Mouse (Mus musculus) heart, embryonic 12.5 days (tissue): Measurements from ENCODE around the gene Atp5b. TPM values are rescaled to one million over a fixed set of nuclear protein-coding genes. Genes with fewer than 3 reads are reported as not detected.
A peak's percentile ranks its signal among the peaks of the same experiment; 100 is the strongest.

ENCODE experiments used
- ATAC-seq: fragments of 200-750 bp; cut with Nextera tagmentation; 2 replicates; pipeline ENCODE4 v1.8.0; 2017; ENCODE audit warnings: moderate TSS enrichment, moderate library complexity; ENCODE audit not compliant: insufficient number of reproducible peaks, low FRiP score
- H3K27ac ChIP-seq: fragments of 300-500 bp; sonication (generic); 2 replicates; pipeline ENCODE4 v1.5.1; 2016; ENCODE audit warnings: mild to moderate bottlenecking, moderate library complexity; ENCODE audit not compliant: poor library complexity, severe bottlenecking
- H3K27me3 ChIP-seq: fragments of 300-500 bp; sonication (generic); replicated peaks from 2 replicates; pipeline ENCODE4 v1.6.1; 2016; ENCODE audit warnings: mild to moderate bottlenecking, moderate library complexity
- H3K36me3 ChIP-seq: fragments of 300-500 bp; sonication (generic); 2 replicates; pipeline ENCODE4 v1.6.1; 2016; ENCODE audit warnings: mild to moderate bottlenecking, moderate library complexity
- H3K4me1 ChIP-seq: fragments of 300-500 bp; sonication (generic); replicated peaks from 2 replicates; pipeline ENCODE4 v1.6.1; 2016; ENCODE audit warnings: mild to moderate bottlenecking
- H3K4me2 ChIP-seq: fragments of 300-500 bp; sonication (generic); 2 replicates; pipeline ENCODE4 v1.6.1; 2016; ENCODE audit warnings: mild to moderate bottlenecking, moderate library complexity
- H3K4me3 ChIP-seq: fragments of 300-500 bp; sonication (generic); 2 replicates; pipeline ENCODE4 v1.5.1; 2016; ENCODE audit warnings: mild to moderate bottlenecking
- H3K9ac ChIP-seq: fragments of 300-500 bp; sonication (generic); 2 replicates; pipeline ENCODE4 v1.6.1; 2016; ENCODE audit warnings: mild to moderate bottlenecking, moderate library complexity
- H3K9me3 ChIP-seq: fragments of 300-500 bp; sonication (generic); replicated peaks from 2 replicates; pipeline ENCODE4 v1.6.1; 2016; ENCODE audit warnings: mild to moderate bottlenecking, moderate library complexity
- WGBS: fragments of 180-500 bp; shearing (Covaris S2); methylation state at CpG from one replicate; pipeline ENCODE4 v1.1.7; 2016; 5-methylcytosine and 5-hydroxymethylcytosine counted together
- polyA plus RNA-seq: library from polyadenylated mRNA; unstranded; fragments of >200 nt; fragmentation: Nextera tagmentation; extraction: Ambion mirVana; gene quantifications from 2 replicates; pipeline ENCODE4 v1.2.1, GENCODE M21; 2016

Gene Atp5b
- polyA plus RNA-seq, 1 experiment from 2014 or later, result 4,835 TPM

DNA sequence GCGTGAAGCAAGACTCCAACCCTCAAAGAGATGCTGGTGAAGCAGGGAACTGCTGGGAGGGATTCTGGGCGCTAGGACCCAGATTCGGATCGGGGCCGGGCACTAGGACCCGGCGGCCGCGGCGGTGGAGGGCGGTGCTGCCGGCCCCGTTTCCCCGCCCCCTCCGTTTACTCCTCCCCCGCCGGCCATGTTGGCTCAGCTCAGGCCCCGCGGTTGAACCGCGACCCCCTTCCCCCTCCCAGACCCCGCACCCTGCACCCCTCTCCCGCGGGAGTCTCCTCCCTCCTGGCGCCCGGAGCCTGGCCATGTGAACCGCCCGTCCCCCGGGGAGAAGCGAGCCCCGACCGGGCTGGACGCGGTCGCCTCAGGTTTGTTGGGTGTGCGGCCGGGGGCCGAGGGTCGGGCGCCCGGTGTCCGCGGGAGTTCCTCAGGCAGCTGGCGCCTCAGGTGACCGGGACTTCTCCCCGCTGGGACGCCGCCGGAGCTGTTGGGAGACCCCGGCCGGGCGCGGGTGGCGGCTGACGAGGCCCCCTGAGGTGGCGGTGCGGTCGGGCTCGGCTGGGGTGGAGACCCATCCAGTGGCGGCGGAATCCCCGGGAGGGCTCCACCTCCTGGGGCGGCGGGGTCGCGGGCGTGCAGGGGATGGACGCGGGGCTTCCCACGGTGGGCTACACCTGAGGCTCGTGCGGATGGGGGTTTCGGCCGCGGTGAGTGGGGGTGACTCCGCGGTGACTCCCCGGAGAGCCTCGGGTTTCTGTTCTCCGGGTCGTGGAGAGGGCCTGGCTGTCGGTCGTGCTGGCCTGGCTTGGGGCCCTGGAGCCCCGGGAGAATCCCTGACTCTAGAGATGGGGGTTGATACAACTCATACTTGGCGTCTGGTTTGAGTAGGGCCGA is 13.9 kb downstream of the Atp5b start:
- Histone ChIP-seq H3K9ac (peak overlapping the region; percentile 84), H3K9me3 (no peaks in the 10 kb centered on the region), H3K4me2 (peak overlapping the region; percentile 83), H3K36me3 (peaks cover 4% of the 10 kb centered on the region; the same call in 1 of the 2 replicates), H3K27me3 (no peaks in the 10 kb centered on the region), H3K4me1 (peaks cover 45% of the 10 kb centered on the region), H3K27ac (peak overlapping the region; percentile 54), H3K4me3 (peak overlapping the region; percentile 78)
- under 1% methylated on average over 84 of the region's 86 CpGs for WGBS
- ATAC-seq, result peak; percentile 76

DNA sequence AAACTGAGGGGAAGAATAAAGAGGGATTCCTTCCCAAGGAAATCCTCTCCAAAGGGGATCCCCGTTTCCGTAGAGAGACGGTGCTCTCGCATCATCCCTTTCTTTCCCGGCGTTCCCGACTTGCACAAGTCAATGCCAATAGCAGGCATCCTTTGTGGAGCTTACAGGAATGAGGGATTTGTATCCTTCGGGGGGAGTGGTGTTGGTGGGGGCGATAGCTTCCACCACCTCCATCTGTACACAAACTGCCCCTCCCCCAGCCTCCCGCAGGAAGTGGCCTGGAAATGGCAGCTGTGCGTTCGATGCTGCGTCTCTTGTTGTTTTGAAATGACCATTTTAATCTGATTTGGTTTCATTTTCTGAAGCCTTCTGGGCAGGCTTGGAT is 14.5 kb downstream of the Atp5b start:
- H3K4me1 ChIP-seq, result peaks cover 41% of the 10 kb centered on the region
- peaks cover 4% of the 10 kb centered on the region; the same call in 1 of the 2 replicates for H3K36me3 ChIP-seq
- WGBS, result under 1% methylated on average over 13 of the region's 13 CpGs
- H3K27ac ChIP-seq, result peak overlapping the region; percentile 54
- no peaks in the 10 kb centered on the region for H3K27me3 ChIP-seq
- H3K9ac ChIP-seq, result peak overlapping the region; percentile 84
- no peak for ATAC-seq
- no peaks in the 10 kb centered on the region for H3K9me3 ChIP-seq
- peak overlapping the region; percentile 83 for H3K4me2 ChIP-seq
- peak overlapping the region; percentile 78 for H3K4me3 ChIP-seq

DNA sequence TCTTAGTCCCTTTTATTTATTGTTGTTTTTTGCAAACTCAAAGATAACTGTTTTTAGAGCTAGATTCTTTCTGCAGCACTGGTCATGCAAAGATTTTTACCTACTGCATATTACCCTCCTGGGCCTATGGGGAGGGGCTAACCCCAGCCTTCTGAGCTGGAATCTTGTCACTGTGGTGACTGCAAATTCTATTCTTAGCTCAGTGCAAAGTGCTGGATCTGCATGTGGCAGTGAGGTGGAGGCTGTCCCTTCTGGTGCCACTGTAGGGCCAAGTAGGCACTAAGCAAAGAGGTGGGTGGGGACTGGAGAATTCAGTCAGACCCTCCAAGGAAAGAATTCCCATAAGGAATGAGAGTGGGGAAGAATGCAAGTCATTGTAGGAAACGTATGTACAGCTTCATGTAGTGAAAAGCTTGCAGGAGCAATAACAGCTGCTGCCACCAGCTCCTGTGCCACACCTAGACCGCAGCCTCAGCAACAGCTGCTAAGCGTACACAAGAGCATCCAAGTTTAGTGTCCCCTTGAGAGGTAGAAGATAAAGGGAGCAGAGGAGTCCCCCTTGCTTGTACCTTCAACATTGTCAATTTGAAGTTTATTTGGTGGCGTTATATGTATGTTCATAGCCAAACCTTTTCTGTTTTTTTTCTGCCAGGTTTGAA is 27.2 kb downstream of the Atp5b start:
- 69% methylated on average over 4 of the region's 4 CpGs for WGBS
- no peaks in the 10 kb centered on the region for H3K27me3 ChIP-seq
- H3K36me3 ChIP-seq, result peaks cover 54% of the 10 kb centered on the region
- ATAC-seq, result peak; percentile 48; the same call in 1 of the 2 replicates
- H3K4me2 ChIP-seq, result peak overlapping the region; percentile 6; the same call in 1 of the 2 replicates
- H3K4me1 ChIP-seq, result peaks cover 10% of the 10 kb centered on the region
- H3K9ac ChIP-seq, result no peak overlapping the region
- no peaks in the 10 kb centered on the region for H3K9me3 ChIP-seq
- H3K4me3 ChIP-seq, result no peak overlapping the region
- peak overlapping the region; percentile 64; the same call in 1 of the 2 replicates for H3K27ac ChIP-seq

DNA sequence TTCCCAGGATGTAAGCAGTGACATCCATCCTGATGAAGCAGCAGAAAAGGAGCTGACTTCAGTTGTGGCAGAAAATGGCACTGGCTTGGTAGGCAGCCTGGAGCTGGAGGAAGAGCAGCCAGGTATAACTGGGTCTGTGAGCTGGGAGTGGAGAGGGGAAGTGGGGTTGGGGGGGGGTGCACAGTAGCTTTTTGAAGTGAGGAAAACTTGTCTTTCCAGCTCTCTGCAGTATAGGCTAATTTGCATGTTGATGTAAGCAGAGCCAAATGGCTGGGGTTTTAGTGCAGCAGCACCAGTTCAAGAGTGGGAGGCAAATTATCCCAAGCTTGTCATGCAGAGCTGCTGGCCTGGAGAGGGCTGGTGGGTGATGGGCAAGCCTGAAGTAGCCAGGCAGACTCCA is 28.2 kb downstream of the Atp5b start:
- Histone ChIP-seq H3K4me2 (no peak overlapping the region), H3K27ac (no peak overlapping the region)

DNA sequence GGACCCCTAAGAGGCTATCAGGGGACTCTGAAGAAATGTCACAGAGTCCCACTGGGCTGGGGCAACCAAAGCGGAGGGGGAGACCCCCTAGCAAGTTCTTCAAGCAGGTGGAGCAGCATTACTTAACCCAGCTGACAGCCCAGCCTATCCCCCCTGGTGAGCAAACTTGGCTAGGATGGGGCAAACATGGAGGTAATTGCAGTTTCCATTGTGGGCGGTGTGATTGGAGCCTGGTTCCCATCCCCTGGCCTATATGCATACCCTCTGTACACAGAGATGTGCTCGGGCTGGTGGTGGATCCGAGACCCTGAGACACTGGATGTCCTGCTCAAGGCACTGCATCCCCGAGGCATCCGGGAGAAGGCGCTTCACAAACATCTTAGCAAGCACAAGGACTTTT is 40.8 kb downstream of the Atp5b start:
- WGBS, result 89% methylated on average over 7 of the region's 7 CpGs
- no peak overlapping the region for H3K9ac ChIP-seq
- no peaks in the 10 kb centered on the region for H3K9me3 ChIP-seq
- peaks cover 93% of the 10 kb centered on the region for H3K36me3 ChIP-seq
- no peaks in the 10 kb centered on the region for H3K27me3 ChIP-seq
- no peak overlapping the region for H3K4me2 ChIP-seq
- peaks cover 4% of the 10 kb centered on the region; the same call in 1 of the 2 replicates for H3K4me1 ChIP-seq
- no peak for ATAC-seq
- no peak overlapping the region for H3K27ac ChIP-seq
- H3K4me3 ChIP-seq, result no peak overlapping the region

More for the DNA sequence above, 28.2 kb downstream of the Atp5b start:
- Histone ChIP-seq H3K9me3 (no peaks in the 10 kb centered on the region), H3K36me3 (peaks cover 64% of the 10 kb centered on the region), H3K27me3 (no peaks in the 10 kb centered on the region), H3K4me3 (no peak overlapping the region), H3K4me1 (peaks cover 10% of the 10 kb centered on the region), H3K9ac (no peak overlapping the region)
- ATAC-seq, result no peak

DNA sequence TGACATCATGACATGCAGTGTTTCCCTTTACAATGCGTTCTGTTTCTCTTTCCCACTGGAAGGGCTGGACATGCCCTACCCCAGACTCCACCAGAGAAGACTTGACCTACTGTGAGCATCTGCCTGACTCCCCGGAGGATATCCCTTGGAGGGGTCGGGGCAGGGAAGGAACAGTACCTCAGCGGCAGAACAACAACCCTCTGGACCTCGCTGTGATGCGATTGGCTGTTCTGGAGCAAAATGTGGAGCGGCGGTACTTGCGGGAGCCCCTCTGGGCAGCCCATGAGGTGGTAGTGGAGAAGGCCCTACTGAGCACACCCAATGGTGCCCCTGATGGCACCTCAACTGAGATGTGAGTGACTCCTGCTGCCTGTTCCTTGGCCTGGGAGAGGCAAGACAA is 41.8 kb downstream of the Atp5b start:
- H3K27ac ChIP-seq, result no peak overlapping the region
- WGBS, result 89% methylated on average over 9 of the region's 9 CpGs
- H3K4me2 ChIP-seq, result no peak overlapping the region
- no peaks in the 10 kb centered on the region for H3K27me3 ChIP-seq
- no peak overlapping the region for H3K4me3 ChIP-seq
- no peaks in the 10 kb centered on the region for H3K9me3 ChIP-seq
- H3K36me3 ChIP-seq, result peaks cover 90% of the 10 kb centered on the region
- ATAC-seq, result no peak
- H3K9ac ChIP-seq, result no peak overlapping the region
- peaks cover 4% of the 10 kb centered on the region; the same call in 1 of the 2 replicates for H3K4me1 ChIP-seq

DNA sequence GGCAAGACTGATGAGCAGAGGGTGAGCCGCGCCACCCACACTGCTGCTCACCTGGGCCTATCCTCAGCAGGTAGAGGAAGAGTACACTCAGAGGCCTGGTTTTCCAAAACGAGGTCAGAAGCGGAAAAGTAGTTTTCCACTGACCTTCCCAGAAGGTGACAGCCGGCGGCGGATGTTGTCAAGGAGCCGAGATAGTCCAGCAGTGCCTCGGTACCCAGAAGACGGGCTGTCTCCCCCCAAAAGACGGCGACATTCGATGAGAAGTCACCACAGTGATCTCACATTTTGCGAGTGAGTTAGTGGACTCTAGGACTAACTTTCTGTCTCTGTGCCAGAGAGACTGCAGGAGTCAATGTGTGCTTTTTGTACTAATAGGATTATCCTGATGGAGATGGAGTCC is 42.9 kb downstream of the Atp5b start:
- H3K4me2 ChIP-seq, result no peak overlapping the region
- no peak overlapping the region for H3K4me3 ChIP-seq
- peaks cover 89% of the 10 kb centered on the region for H3K36me3 ChIP-seq
- no peak overlapping the region for H3K9ac ChIP-seq
- H3K9me3 ChIP-seq, result no peaks in the 10 kb centered on the region
- no peaks in the 10 kb centered on the region for H3K27me3 ChIP-seq
- WGBS, result 82% methylated on average over 14 of the region's 14 CpGs
- no peak overlapping the region for H3K27ac ChIP-seq
- no peak for ATAC-seq
- H3K4me1 ChIP-seq, result peaks cover 4% of the 10 kb centered on the region; the same call in 1 of the 2 replicates

DNA sequence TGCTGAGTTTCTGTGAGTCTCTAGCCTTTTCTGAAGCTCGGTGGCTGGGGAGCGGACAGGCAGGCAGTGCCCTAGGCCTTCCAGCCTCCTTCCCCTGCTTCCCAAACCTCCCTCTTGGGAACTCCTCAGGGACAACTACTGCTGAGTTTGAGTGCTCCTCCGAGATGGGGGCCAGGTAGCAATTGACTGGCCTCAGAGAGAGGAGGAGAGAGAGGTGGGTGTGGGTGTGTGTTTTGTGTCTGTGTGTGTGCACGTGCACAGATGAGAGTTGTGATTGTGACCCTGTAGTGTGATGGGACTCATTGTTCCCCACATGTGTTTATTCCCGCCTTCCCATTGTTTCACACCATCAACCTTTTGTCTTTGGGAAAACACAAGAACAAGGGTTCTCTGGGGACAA is 44.4 kb downstream of the Atp5b start:
- Histone ChIP-seq H3K27ac (no peak overlapping the region), H3K4me1 (peaks cover 4% of the 10 kb centered on the region; the same call in 1 of the 2 replicates), H3K27me3 (no peaks in the 10 kb centered on the region), H3K9ac (peak overlapping the region; percentile 19; the same call in 1 of the 2 replicates), H3K9me3 (no peaks in the 10 kb centered on the region), H3K4me3 (no peak overlapping the region), H3K36me3 (peaks cover 88% of the 10 kb centered on the region), H3K4me2 (no peak overlapping the region)
- 68% methylated on average over 5 of the region's 5 CpGs for WGBS
- no peak for ATAC-seq

DNA sequence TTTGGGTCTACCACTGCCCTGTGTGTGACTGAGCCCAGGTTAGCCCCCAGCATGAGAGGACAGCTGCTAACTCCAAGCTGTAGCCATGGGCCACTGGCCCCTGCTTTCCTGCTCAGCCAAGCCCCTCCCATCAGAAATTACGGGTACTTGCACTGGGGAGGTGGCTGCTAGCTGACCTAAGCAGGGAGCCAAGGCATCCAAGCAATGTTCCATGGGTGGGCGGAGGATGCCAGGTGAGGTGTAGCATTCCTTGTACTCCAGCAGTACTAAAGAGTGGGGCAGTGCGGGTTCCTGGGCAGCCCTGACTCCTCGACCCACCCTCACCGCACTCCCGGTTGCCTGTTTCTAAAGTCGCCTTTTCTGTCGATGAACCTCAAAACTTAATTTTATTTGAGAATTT is 45.1 kb downstream of the Atp5b start:
- WGBS, result 81% methylated on average over 8 of the region's 8 CpGs
- Histone ChIP-seq H3K4me3 (no peak overlapping the region), H3K4me1 (peaks cover 4% of the 10 kb centered on the region; the same call in 1 of the 2 replicates), H3K4me2 (no peak overlapping the region), H3K9me3 (no peaks in the 10 kb centered on the region), H3K27me3 (no peaks in the 10 kb centered on the region), H3K27ac (no peak overlapping the region), H3K36me3 (peaks cover 86% of the 10 kb centered on the region), H3K9ac (no peak overlapping the region)
- ATAC-seq, result 0 out of 2 replicates have a peak, but pooled peaks have one; percentile 43

DNA sequence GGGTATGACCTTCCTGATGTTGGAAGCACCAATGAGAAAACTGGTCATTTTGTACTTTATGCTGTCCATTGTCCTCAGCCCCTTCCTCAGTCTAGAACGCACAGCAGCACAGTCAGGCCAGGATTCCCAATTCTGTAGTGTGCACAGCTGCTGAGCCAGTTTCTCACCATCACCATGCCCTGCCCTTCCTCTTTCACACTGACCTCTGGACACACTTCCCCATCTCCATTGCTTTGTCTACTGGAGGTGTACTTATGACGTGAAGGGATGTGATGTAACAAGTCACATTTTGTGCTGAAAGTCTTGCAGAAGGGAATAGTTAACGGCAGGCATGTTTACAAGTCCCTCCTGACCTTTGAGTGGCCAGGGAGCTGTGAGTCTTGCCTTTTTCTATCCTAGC is 48.2 kb downstream of the Atp5b start:
- Histone ChIP-seq H3K4me2 (no peak overlapping the region), H3K4me1 (peaks cover 4% of the 10 kb centered on the region; the same call in 1 of the 2 replicates), H3K9ac (no peak overlapping the region), H3K9me3 (no peaks in the 10 kb centered on the region), H3K4me3 (no peak overlapping the region), H3K36me3 (peaks cover 83% of the 10 kb centered on the region), H3K27ac (no peak overlapping the region), H3K27me3 (no peaks in the 10 kb centered on the region)
- no peak for ATAC-seq
- 84% methylated on average over 3 of the region's 3 CpGs for WGBS

DNA sequence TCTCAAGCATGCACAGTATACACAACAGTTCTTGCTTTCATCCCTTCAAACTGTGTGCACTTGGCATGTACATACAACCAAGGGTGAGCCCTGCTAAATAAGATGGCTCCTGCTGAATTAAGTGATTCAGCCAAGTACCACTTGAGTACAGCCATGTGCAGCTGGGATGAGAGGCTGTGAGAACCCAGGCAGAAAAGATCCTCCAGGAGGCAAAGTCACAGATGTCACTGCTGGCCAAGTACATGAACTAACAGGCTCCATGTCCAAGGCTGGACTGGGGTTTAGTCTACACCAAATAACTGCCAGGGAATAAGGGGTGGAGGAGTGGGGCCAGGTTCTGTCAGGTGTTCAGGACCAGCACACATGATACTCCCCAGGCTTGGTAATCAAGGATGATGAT is 48.7 kb downstream of the Atp5b start:
- Histone ChIP-seq H3K36me3 (peaks cover 80% of the 10 kb centered on the region), H3K4me1 (peaks cover 4% of the 10 kb centered on the region; the same call in 1 of the 2 replicates), H3K4me3 (no peak overlapping the region), H3K9me3 (no peaks in the 10 kb centered on the region), H3K27me3 (no peaks in the 10 kb centered on the region), H3K9ac (no peak overlapping the region), H3K27ac (no peak overlapping the region), H3K4me2 (no peak overlapping the region)
- ATAC-seq, result no peak
